Mouse (Mus musculus): ENCODE measurements at regions not wholly inside any gene's neighbourhood (a gene's known extent, or its start where the extent isn't known, plus 50 kb on each side); places are given as distances from the start of the nearest gene placed in this dataset.

DNA sequence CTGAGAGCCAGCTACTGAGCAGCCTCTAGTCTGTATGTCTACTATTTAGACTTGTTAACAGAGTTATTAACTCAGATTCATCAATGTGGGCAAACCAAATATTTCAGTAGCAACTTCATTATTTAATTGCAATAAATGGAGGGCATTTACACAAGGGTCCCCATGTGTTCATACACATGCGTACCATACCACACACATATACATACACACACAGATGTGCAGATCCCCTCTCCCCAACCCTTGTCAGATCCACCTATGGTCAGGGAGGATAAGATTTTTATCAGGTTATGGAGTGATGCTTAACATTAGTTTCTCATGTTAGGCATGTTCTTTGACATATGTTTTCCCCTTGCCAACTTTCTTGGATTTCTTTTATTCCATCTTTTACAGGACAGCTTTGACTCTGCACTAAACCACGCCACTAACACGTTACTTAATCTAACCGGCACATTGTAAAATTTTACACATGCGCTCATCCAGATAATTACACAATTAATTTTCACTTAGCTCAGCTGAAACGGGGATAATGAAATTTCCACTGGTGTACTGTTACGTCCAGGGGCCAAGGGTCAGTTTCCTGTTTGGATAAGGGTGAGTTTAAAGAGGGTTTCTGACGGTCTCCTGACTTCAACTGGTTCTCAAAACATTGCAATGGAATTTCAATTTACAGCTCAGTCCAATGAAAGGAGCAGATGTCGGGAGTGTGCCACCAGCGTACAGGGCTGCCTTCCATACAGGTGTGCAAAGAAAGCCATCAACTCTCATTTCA, 188.3 kb upstream of the Cep162 start:
- WGBS, result 58% methylated on average over 10 of the region's 10 CpGs
- no peak for ATAC-seq (ENCODE audit: low FRiP score)
- H3K36me3 ChIP-seq, result no peaks in the 10 kb centered on the region

GRCm38 (mm10) chr9:87432072-87432471, 176.7 kb upstream of the Cep162 start:
- Histone ChIP-seq H3K4me1 (no peaks in the 10 kb centered on the region), H3K36me3 (no peaks in the 10 kb centered on the region), H3K9ac (replicated peaks) (no peak overlapping the region), H3K27ac (replicated peaks) (no peak overlapping the region), H3K27me3 (replicated peaks) (no peaks in the 10 kb centered on the region), H3K4me2 (peak overlapping the region; percentile 15), H3K9me3 (replicated peaks) (no peaks in the 10 kb centered on the region), H3K4me3 (replicated peaks) (no peak overlapping the region)
- WGBS, result 50% methylated on average over 8 of the region's 8 CpGs
- ATAC-seq (ENCODE audit: low FRiP score), result no peak

More for the DNA sequence above, 188.3 kb upstream of the Cep162 start:
- Histone ChIP-seq H3K4me3 (replicated peaks) (no peak overlapping the region), H3K4me2 (no peak overlapping the region), H3K27ac (replicated peaks) (no peak overlapping the region), H3K9ac (replicated peaks) (no peak overlapping the region), H3K9me3 (replicated peaks) (no peaks in the 10 kb centered on the region), H3K4me1 (no peaks in the 10 kb centered on the region), H3K27me3 (replicated peaks) (no peaks in the 10 kb centered on the region)

- no peak overlapping the region for H3K27ac ChIP-seq (replicated peaks)
- 52% methylated on average over 7 of the region's 7 CpGs for WGBS
- no peak for ATAC-seq (ENCODE audit: low FRiP score)
Observed at GRCm38 (mm10) chr9:87431523-87431922, 176.2 kb upstream of the Cep162 start.

DNA sequence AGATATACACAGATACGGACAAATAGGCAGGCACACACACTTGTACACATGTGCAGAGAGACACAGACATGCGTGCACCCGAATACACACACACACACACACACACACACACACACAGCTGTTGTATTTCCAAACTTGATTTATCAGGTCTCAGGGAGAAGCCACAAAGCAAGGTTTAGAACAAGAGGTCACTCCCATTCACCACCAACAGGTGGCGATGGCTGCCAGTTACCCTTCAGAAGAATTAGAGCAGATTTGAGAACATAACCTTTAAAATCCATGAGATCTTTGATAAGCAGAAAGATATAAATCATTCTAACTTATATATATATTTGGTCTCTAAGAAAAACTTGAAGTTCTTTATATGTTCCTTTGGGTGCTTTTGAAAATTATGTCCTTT, 169.9 kb upstream of the Cep162 start:
- Histone ChIP-seq H3K36me3 (no peaks in the 10 kb centered on the region), H3K9ac (replicated peaks) (no peak overlapping the region), H3K4me2 (no peak overlapping the region), H3K4me3 (replicated peaks) (no peak overlapping the region), H3K4me1 (no peaks in the 10 kb centered on the region), H3K27ac (replicated peaks) (no peak overlapping the region), H3K9me3 (replicated peaks) (no peaks in the 10 kb centered on the region), H3K27me3 (replicated peaks) (0 out of 2 replicates have a peak, but pooled peaks cover 5% of the 10 kb centered on the region)
- no peak for ATAC-seq (ENCODE audit: low FRiP score)
- whole genome bisulfite sequencing, result 67% methylated on average over 4 of the region's 4 CpGs

More at GRCm38 (mm10) chr9:87431523-87431922, 176.2 kb upstream of the Cep162 start:
- H3K27me3 ChIP-seq (replicated peaks), result no peaks in the 10 kb centered on the region
- H3K9me3 ChIP-seq (replicated peaks), result no peaks in the 10 kb centered on the region
- H3K36me3 ChIP-seq, result no peaks in the 10 kb centered on the region
- H3K9ac ChIP-seq (replicated peaks), result no peak overlapping the region
- H3K4me1 ChIP-seq, result no peaks in the 10 kb centered on the region
- H3K4me2 ChIP-seq, result peak overlapping the region; percentile 15; the same call in 1 of the 2 replicates
- H3K4me3 ChIP-seq (replicated peaks), result no peak overlapping the region

- Histone ChIP-seq H3K9ac (replicated peaks) (no peak overlapping the region), H3K4me1 (no peaks in the 10 kb centered on the region), H3K27me3 (replicated peaks) (0 out of 2 replicates have a peak, but pooled peaks cover 5% of the 10 kb centered on the region), H3K4me3 (replicated peaks) (no peak overlapping the region), H3K27ac (replicated peaks) (no peak overlapping the region), H3K4me2 (no peak overlapping the region), H3K9me3 (replicated peaks) (no peaks in the 10 kb centered on the region), H3K36me3 (no peaks in the 10 kb centered on the region)
- ATAC-seq (ENCODE audit: low FRiP score), result no peak
- 46% methylated on average over 8 of the region's 8 CpGs for WGBS
Observed at GRCm38 (mm10) chr9:87421175-87421574, 165.8 kb upstream of the Cep162 start.

GRCm38 (mm10) chr9:87419376-87419775, 164.0 kb upstream of the Cep162 start:
- Histone ChIP-seq H3K4me2 (no peak overlapping the region), H3K27ac (replicated peaks) (no peak overlapping the region), H3K4me3 (replicated peaks) (no peak overlapping the region), H3K4me1 (no peaks in the 10 kb centered on the region), H3K9me3 (replicated peaks) (no peaks in the 10 kb centered on the region), H3K27me3 (replicated peaks) (0 out of 2 replicates have a peak, but pooled peaks cover 5% of the 10 kb centered on the region), H3K9ac (replicated peaks) (no peak overlapping the region), H3K36me3 (no peaks in the 10 kb centered on the region)
- peak; percentile 72; the same call in 1 of the 2 replicates for ATAC-seq (ENCODE audit: low FRiP score)
- 12% methylated on average over 12 of the region's 12 CpGs for WGBS

GRCm38 (mm10) chr9:87412894-87413293, 157.6 kb upstream of the Cep162 start:
- WGBS, result 66% methylated on average over 9 of the region's 9 CpGs
- no peaks in the 10 kb centered on the region for H3K4me1 ChIP-seq
- H3K27me3 ChIP-seq (replicated peaks), result no peaks in the 10 kb centered on the region
- H3K4me2 ChIP-seq, result no peak overlapping the region
- H3K4me3 ChIP-seq (replicated peaks), result no peak overlapping the region
- no peak for ATAC-seq (ENCODE audit: low FRiP score)
- H3K9ac ChIP-seq (replicated peaks), result no peak overlapping the region
- H3K36me3 ChIP-seq, result no peaks in the 10 kb centered on the region
- H3K9me3 ChIP-seq (replicated peaks), result no peaks in the 10 kb centered on the region
- no peak overlapping the region for H3K27ac ChIP-seq (replicated peaks)

- no peak for ATAC-seq (ENCODE audit: low FRiP score)
- 64% methylated on average over 7 of the region's 7 CpGs for WGBS
Observed at GRCm38 (mm10) chr9:87411044-87411443, 155.7 kb upstream of the Cep162 start.

GRCm38 (mm10) chr9:87409736-87410135, 154.4 kb upstream of the Cep162 start:
- Histone ChIP-seq H3K9ac (replicated peaks) (no peak overlapping the region), H3K36me3 (no peaks in the 10 kb centered on the region), H3K4me1 (no peaks in the 10 kb centered on the region), H3K27ac (replicated peaks) (no peak overlapping the region), H3K4me2 (no peak overlapping the region), H3K27me3 (replicated peaks) (no peaks in the 10 kb centered on the region), H3K9me3 (replicated peaks) (no peaks in the 10 kb centered on the region), H3K4me3 (replicated peaks) (no peak overlapping the region)
- no peak for ATAC-seq (ENCODE audit: low FRiP score)
- WGBS, result 91% methylated on average over 3 of the region's 3 CpGs

More at GRCm38 (mm10) chr9:87411044-87411443, 155.7 kb upstream of the Cep162 start:
- no peaks in the 10 kb centered on the region for H3K9me3 ChIP-seq (replicated peaks)
- H3K36me3 ChIP-seq, result no peaks in the 10 kb centered on the region
- H3K4me2 ChIP-seq, result no peak overlapping the region
- no peaks in the 10 kb centered on the region for H3K27me3 ChIP-seq (replicated peaks)
- no peaks in the 10 kb centered on the region for H3K4me1 ChIP-seq
- H3K9ac ChIP-seq (replicated peaks), result no peak overlapping the region
- no peak overlapping the region for H3K27ac ChIP-seq (replicated peaks)
- no peak overlapping the region for H3K4me3 ChIP-seq (replicated peaks)

GRCm38 (mm10) chr9:87408805-87409204, 153.5 kb upstream of the Cep162 start:
- no peaks in the 10 kb centered on the region for H3K9me3 ChIP-seq (replicated peaks)
- H3K36me3 ChIP-seq, result no peaks in the 10 kb centered on the region
- whole genome bisulfite sequencing, result 71% methylated on average over 8 of the region's 8 CpGs

DNA sequence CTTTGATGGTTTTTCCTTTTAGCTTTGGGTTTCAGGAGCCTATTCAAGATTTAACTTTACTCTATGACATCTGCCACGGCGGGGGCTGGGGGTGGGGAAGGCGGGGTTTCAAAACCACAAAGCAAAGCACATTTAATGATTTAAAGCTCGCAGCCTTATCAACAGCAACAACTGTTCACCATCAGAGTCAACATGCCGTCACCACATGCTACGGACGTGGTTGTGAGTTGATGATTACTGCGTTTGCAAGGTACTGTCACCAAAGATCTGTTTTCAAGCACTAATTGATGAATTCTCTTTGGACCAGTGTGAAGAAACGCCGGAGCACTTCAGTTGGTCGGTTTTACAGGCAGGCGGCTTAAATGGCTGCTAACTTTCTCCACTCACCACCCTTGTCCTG, 151.1 kb upstream of the Cep162 start:
- no peak overlapping the region for H3K4me2 ChIP-seq
- H3K9me3 ChIP-seq (replicated peaks), result no peaks in the 10 kb centered on the region
- H3K4me3 ChIP-seq (replicated peaks), result no peak overlapping the region
- no peak overlapping the region for H3K27ac ChIP-seq (replicated peaks)
- ATAC-seq (ENCODE audit: low FRiP score), result no peak
- H3K9ac ChIP-seq (replicated peaks), result no peak overlapping the region
- H3K36me3 ChIP-seq, result no peaks in the 10 kb centered on the region
- 82% methylated on average over 12 of the region's 12 CpGs for WGBS
- no peaks in the 10 kb centered on the region for H3K4me1 ChIP-seq
- no peaks in the 10 kb centered on the region for H3K27me3 ChIP-seq (replicated peaks)

More at GRCm38 (mm10) chr9:87408805-87409204, 153.5 kb upstream of the Cep162 start:
- no peaks in the 10 kb centered on the region for H3K4me1 ChIP-seq
- H3K27ac ChIP-seq (replicated peaks), result no peak overlapping the region
- H3K4me3 ChIP-seq (replicated peaks), result no peak overlapping the region
- no peak overlapping the region for H3K4me2 ChIP-seq
- ATAC-seq (ENCODE audit: low FRiP score), result no peak
- no peaks in the 10 kb centered on the region for H3K27me3 ChIP-seq (replicated peaks)
- no peak overlapping the region for H3K9ac ChIP-seq (replicated peaks)

GRCm38 (mm10) chr9:87405115-87405720, 149.9 kb upstream of the Cep162 start:
- no peak overlapping the region for H3K27ac ChIP-seq (replicated peaks)
- no peak overlapping the region for H3K9ac ChIP-seq (replicated peaks)
- H3K27me3 ChIP-seq (replicated peaks), result no peaks in the 10 kb centered on the region
- no peaks in the 10 kb centered on the region for H3K36me3 ChIP-seq
- no peaks in the 10 kb centered on the region for H3K4me1 ChIP-seq
- H3K4me3 ChIP-seq (replicated peaks), result no peak overlapping the region
- no peaks in the 10 kb centered on the region for H3K9me3 ChIP-seq (replicated peaks)
- no peak overlapping the region for H3K4me2 ChIP-seq
- ATAC-seq (ENCODE audit: low FRiP score), result no peak
- WGBS, result 93% methylated on average over 7 of the region's 7 CpGs
